Mouse (Mus musculus) spleen, postnatal 36 days (tissue): ENCODE measurements around the gene Trim65.
"Not testable (repeated sequence)": the region's sequence is repeated elsewhere in the genome, so short reads cannot be mapped to it uniquely, and the experiment has no call there.

Experiments used
- DNase-seq, 2 experiments: peaks; one replicate each; pipeline ENCODE4 v3.0.0; 2022; ENCODE audit warnings: low spot score in 2 of 2, mixed read lengths in 1 of 2

The Trim65 gene

DNA sequence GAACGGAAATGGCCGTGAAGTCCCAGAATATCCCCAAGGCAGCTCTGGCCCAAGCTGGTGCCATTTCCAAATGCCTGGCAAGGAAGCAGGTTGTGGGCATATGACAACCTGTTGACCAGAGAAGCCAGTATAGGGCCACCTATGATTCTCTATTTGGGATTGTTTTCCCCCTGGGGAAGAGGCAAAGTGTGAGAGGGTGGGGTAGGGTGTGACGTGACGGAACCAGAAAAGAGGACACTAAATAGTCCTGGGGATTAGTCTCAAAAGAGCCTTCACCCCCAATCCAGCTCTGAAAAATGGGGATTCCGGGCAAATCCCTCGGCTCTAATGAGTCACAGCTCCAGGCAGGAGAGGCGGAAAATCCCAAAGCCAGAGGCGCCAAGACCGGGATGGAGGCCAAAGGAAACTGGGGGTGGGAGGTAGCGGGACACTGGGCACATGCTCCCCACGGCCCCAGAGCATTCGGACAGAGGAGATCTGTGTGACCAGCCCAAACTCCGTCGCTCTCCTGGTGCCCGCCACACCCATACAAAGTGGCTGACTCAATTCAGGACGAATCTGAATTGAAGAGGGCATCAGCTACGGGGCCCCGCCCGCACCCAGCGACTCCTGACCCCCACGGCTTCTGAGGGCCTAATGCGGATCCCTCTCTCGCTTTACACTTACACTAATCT lies 22.3 kb downstream of the Trim65 start:
- DNase-seq = no peak

DNA sequence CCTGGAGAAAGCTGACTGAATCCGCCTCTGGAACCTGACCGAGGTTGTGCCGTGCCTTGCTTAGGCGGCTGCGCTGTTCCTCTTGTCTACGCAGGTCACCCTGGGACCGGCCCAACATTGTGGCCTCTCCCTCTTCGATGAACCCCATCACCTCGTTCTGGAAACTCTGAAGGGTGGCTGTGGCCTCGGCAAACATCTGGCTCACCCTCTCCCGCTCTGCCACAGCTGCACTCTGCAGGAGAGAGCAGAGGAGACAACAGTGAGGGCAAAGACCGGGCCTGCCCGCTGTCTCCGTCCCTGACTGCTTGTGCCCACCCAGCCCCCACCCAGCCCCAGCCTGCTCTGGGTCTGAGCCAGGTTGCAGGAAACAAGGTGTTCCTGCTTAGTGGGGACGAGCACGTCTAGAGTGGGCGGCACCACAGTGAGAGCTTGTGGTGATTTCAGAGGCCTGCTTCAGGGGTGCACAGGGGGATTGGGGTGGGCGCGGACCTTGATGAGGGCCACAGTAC lies 23.1 kb downstream of the Trim65 start:
- no peak for DNase-seq

DNA sequence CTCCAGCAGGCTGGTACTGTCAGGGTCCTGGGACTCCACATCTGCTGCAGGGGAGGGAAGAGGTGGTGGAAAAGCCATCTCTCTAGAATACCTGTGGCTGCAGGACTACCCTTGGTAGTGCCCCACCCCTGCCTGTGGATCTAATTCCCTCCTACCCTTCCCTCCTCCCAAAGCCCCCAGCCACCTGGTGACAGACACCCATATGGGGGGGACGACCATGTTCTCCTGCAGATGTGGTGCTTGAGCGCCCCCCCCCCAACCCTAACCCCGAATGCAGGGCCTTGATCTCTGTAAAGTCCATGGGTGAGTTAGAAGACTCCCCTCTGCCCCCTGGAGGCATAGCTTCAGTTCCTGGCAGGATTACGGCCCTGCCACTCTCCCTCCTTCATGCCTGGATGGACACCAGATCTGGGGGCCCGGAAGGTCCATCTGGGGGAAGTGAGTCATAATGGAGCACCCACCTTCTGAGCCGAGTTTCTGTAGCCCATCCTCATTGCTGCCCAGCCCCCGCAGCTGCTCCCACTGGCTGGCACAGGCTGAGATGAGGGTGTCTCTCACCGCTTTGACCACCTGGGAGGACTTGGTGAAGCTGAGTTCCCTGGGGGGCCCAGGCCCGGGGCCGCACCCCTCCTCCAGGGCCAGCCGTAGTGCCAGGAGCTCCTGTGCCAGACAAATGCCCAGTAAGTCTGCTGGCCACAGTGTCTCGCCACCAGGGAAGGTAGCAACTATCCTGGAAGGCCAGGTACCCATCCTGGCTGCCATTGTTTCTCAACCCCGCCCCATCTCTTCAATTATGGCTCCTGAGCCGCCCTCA lies 23.8 kb downstream of the Trim65 start:
- DNase-seq = no peak

DNA sequence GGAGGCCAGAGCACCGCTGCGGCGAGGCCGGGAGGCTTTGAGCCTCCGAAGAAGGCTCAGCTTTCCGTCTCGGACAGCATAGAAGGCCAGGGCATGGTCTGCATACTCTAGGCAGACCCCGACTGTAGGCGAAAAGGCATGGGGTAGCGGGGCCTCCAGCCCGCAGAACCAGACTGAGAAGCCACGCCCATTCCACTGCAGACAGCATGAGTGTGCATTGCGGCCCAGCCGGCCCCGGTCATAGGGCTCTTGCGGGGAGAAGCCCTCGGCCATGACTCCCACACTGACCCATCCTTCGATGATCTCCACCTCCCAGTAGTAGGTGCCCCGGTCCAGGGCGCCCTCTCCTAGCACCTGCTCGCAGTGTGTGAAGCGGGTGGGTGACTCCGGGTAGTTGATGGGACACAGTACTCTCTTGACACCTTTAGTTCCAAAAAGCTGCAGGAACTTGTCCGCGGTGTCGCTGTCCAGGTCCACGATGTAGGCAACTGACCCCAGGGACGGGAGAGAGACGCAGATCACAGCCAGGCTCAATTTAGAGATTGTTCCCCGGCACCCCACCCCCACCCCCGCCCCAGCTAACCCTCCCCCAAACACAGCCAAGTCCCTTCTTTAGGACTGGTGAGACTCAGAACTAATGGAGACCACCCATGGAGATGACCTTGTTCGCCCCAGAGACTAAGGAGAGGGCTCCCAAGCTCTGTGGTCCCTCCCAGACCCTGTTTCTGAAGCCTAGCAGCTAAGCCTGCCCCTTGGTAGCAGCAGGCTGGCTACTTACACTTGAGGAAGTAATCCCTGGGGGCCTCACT lies 24.6 kb downstream of the Trim65 start:
- DNase-seq = no peak

DNA sequence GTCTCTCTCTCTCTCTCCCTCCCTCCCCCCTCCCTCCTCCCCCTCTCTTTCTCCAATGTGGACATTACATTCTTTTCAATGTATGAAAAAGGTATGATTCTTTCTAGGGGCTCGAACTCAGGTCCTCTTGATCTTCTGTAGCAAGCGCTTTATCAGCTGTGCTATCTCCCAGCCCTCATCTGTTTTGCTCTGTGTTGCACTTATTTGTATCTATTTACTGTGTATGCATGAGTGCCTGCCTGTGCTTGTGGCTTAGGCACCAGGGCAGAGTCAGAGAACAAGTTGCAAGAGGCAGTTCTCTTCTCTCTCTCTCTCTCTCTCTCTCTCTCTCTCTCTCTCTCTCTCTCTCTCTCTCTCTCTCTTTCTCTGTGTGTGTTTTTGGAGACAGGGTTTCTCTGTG lies 25.9 kb downstream of the Trim65 start:
- no peak for DNase-seq

DNA sequence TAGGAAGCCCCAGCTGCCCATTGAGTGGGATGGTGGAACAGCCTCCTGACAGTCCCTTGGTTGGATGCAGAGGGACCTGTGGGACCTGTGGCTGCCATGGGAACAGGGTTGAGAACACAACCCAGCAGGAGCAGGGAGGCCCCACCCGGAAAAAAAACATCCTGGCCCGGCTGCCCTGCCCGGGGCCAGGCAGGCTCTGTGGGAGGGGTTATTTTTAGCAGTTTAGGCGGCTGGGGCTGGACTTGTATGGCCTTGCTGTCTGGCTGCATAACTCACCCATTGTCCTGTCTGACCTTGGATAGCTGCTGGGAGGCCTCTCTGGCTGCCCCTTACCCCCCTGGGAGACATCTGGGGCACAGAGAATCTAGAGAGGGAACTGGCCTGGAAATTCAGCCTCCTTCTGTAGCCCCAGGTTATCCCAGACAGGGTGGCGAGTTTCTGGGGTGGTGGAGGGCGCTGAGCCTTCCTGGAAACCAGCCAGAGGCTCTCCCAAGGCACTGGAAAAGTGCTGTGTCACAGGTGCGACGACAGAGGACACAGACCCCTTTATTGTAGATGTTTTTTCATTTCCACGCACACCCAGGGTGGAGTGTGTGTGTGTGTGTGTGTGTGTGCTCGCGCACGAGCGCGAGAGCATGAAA lies 26.8 kb downstream of the Trim65 start:
- DNase-seq = no peak

DNA sequence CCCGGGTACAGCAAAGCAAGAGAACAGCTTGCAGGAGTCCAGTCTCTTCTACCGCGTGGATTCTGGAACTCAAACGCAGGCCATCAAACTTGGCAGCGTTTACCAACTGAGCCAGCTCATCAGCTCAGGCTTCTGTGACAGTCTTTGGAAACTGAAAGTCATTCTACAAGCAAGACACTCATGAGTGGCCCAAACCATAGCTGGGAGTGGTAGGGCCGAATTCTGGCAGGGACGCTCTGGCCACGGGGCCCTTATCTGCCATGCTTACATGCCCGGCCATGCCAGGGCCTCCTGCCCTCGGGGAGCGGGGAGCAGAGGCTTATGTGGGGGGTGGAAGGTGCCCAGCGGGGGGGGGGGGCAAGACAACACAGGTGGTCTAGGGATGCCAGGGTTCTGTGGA lies 27.4 kb downstream of the Trim65 start:
- DNase-seq = no peak

DNA sequence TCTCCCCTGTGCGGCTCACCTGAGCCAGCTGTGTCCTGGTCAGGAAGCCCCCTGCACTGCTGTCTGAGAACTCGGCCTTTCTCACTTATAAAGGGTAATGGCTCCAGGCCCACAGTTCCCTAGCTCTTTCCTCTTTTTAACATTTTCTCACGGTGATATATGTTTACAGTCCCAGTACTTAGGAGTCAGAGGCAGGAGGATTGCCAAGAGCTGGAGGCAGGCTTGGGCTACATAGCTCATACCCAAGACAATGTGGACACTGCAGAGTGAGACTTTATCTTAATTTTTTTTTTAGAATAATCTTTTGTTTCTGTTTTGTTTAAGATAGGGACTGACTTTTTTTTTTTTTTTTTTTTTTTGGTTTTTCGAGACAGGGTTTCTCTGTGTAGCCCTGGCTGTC lies 28.5 kb downstream of the Trim65 start:
- no peak for DNase-seq

DNA sequence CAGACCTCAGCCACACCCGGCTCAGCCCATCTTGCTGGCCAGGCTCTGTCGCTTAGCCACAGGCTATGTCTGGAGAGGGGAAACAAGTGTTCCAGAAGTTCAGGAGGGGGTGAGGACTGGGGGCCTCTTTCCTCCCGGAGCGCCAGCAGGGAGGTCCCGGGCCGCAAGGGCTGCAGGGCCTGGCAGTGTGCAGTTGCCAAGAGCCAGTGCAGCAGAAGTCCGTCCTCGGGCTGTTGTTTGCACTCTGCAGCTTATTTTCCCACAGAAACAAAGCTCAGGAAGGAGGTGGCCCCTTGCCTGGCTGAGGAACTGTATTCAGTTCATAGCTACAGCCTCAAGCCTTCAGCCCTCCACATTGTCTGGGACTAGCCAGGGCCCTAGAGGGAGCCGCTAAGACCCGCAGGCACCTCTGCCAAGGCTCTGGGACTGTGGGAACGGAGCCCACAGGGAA lies 29.0 kb downstream of the Trim65 start:
- DNase-seq = no peak

DNA sequence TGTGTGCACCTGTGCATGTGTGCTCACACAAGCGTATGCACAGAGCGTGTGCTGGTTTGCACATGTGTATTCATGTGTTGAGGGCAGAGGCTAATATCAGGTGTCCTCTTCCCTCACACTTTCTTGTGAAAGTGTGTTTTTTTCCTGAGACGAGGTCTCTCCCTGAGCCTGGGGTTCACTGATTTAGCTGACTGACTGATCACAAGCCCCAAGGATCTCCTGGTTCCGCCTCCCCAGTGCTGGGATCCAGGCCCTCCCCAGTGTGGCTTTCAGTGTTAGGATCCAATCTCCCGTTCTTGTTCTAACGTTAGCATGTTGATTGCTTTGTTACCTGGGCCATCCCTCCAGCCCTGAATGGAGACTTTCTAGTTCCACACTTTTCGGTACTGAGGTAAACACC lies 30.1 kb downstream of the Trim65 start:
- DNase-seq = no peak

DNA sequence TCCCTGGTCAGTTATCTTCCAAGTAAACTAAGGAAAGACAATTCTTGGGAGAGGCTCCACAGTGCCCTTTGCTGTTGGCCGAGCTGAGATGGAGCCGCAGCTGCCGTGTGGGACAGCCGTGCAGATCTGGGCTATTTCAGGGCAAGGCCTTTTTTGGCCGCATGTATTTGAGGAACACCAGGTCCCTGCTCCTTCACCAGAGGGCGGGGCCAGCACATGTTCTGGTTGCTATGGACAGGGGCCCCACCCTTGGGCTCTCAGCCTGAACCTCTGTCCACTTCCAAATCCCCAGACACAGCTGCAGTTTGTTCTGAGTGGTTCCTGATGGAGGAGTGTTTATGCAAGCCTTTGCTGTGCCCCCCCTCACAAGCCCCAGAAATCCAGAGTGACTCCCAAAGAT lies 30.5 kb downstream of the Trim65 start:
- no peak for DNase-seq

DNA sequence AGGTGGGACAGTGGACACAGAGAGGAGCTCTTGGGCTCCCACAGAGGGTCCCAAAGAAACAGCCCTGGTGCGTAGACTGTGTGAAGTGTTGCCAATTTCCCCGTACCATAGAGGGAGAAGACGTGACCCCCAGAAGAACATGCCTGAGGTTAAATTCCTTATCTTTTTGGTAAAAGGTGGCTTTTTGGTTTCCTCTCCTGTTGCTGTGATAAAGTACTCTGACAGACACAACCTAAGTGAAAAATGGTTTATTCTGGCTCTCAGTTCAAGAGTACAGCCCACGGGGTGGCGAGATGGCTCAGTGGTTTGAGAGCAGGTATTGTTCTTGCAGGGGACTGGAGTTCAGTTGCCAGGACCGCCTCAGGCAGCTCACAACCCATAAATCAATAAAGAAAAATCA lies 31.5 kb downstream of the Trim65 start:
- no peak for DNase-seq

DNA sequence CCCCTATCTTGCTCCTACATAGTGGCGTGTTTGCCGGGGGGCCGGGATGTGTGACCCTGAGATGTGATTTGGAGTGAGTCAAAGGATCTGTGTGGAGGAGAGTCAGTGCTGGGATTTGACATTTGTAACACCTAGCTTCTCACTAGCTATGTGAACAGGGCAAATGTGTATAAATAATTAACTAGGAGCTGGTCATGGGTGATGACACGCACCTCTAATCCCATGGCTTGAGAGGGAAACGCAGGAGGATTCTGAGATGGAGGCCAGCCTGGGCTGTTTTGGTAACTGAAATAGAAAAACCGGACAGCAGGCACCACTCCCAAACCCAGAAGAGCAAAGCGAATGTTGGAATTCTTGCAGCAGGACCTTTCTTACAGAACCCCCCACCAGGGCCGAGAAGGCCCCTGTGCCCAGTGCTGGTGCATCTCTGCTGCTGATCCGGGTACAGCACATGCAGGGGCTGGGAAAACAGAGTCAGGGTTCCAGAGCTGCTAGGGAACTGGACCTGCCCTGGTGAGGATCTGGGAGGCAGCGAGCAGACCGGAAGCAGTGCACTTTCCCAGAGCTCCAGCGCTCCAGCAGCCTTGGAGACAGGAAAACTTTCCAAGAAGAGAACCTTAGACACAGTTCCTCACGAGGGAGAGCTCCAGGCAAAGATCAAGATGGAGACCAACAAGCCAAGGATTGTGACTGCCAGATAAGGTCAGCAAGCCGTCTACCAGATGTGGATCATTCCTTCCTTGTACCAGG lies 32.0 kb downstream of the Trim65 start:
- no peak for DNase-seq

DNA sequence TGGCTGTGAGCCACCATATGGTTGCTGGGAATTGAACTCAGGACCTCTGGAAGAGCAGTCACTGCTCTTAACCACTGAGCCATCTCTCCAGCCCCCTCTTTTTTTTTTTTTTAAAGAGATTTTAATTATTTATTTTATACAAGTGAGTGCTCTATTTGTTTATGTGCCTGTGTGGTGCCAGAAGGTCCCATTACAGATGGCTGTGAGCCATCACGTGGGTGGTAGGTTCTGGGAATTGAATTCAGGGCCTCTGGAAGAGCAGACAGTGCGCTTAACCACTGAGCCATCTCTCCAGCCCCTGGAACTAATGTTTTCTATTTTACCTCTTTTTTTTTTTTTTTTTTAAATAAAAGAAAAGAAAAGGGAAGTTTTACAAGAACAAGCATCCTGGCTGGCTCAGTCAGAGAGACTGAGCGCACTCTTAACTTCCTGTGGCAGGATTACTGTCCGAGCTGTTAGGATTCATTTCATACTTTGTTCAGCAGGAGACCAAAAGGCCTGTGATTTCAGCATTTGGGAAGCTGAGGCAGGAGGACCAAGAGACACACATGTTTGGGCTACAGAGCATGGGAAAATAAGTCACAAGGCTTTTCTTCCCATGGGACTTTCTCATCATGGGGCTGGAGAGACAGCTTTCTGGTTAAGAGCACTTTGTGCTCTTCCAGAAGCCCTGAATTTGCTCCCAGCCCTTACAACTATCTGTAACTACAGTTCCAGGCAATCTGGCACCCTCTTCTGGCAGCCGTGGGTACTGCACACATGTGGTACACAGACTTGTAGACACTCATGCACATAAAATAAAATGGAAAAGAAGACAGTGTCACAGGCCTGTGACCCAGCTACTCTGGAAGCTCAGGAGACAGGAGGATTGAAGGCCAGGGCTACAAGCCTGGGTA lies 34.5 kb downstream of the Trim65 start:
- no peak for DNase-seq

DNA sequence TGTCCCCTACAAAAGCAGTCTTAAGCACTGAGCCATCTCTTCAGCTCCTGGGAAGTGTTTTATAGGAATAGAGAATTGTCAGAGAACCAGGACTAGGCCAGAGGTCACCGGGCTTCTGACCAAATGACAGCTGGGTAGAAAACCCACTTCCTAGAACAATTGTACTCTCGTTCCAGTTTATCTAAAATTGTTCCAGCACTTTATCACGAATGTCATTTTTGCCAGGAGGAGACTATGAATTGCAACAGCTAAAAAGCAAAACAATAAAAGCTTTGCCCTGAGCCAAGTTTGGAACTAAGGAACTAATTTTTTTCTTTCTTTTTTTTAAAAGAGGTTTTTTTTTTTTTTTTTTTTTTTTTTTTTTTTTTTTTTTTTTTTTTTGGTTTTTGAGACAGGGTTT lies 35.4 kb downstream of the Trim65 start:
- no peak for DNase-seq

DNA sequence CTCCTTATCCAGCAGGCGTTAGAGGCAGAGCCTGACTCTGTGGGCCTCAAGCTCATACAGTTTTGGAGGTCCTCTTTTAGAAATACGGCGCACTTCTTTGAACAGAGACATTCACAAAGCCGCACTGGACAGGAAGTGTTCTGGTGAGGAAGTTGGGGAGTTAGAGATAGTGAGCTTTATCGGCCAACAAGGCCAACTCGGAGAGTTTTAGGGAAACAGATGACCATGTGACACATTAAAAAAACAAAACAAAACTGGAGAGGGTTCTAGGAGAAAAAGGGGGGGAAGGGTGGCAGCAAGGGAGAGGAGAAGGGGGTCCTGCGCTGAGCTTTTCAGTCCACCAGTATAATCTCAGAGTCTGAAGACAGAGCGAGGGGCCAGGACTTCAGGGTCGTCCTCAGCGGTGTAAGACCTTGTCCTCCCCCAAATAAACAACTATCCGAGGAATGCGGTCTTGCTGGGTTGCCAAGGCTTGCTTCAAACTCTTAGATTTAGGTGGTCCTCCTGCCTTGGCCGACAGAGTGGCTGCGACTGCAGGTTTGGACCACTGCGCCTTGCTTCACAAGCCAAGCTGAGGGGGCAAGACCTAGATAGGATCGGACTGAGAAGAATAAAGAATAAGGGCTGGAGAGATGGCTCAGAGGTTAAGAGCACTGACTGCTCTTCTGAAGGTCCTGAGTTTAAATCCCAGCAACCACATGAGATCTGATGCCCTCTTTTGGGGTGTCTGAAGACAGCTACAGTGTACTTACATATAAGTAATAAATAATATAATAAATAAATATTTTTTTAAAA lies 37.0 kb downstream of the Trim65 start:
- DNase-seq = no peak

DNA sequence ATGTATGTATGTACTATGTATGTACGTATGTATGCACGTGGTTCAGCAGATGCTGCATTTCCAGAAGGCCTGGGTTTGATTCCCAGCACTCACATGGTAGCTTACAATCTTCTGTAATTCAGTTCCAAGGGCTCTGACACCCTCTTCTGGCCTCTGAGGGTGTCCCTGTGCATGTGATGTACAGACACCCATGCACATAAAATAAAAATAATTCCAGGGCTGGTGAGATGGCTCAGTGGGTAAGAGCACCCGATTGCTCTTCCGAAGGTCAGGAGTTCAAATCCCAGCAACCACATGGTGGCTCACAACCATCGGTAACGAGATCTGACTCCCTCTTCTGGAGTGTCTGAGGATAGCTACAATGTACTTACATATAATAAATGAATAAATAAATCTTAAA lies 38.0 kb downstream of the Trim65 start:
- not testable (repeated sequence) for DNase-seq

DNA sequence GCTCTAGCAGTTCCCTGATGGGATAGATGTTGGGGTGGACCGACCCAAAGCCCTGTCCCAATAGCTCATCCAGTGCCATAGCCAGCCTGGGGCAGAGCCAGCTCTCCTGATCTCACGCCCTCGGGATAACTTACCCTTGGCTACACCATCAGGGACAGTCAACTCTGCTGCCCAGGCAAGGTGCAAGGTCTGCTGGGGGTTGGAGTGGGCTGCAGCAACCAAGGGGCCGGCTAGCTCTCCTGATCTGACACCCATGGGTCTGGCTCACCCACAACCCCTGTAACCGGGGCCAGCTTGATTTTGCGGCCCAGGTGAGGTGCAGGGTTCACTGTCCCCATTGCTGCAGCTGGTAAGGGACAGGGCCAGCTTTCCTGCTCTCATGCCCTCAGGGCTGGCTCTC lies 39.3 kb downstream of the Trim65 start:
- no peak for DNase-seq

DNA sequence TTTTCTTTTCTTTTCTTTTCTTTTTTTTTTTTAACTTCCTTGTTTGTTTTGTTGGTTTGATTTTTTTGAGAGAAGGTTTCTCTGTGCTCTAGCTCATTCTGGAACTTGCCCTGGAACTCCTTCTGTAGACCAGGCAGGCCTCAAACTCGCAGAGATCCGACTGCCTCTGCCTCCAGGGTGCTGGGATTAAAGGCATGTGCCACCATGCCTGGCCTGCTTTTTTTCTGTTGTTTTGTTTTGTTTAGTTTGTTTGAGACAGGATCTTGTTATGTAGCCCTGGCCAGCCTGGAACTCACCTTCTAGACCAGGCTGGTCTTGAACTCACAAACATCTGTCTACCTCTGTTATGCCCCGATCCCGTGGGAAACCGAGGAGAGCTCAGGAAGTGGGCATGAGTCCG lies 41.4 kb downstream of the Trim65 start:
- DNase-seq = no peak
